Mouse (Mus musculus): ENCODE results near the gene Mtpn. TPM values are rescaled to one million over a fixed set of nuclear protein-coding genes. Genes with fewer than 3 reads are reported as not detected.

Mtpn gene
- total and polyA plus RNA-seq, 3 experiments = 59.7 to 121 (median 119) TPM

GRCm38 (mm10) chr6:35568731-35569130, 29.0 kb upstream of the Mtpn start:
- Histone ChIP-seq H3K9me3 (replicated peaks; ENCODE audit: low read length) (no peaks in the 10 kb centered on the region), H3K27me3 (replicated peaks) (no peaks in the 10 kb centered on the region), H3K4me2 (ENCODE audit: insufficient read depth, low read depth, poor library complexity, severe bottlenecking) (no peak overlapping the region), H3K4me1 (ENCODE audit: control insufficient read depth in 1 of 2, insufficient read depth in 2 of 2) (no peaks in the 10 kb centered on the region), H3K4me3 (replicated peaks in 1 of 3; ENCODE audit: low read depth in 2 of 3, low read length in 2 of 3, poor library complexity in 1 of 3) (no peak overlapping the region), H3K9ac (ENCODE audit: insufficient read depth, low read depth) (no peak overlapping the region), H3K27ac (ENCODE audit: insufficient read depth, low read depth) (no peak overlapping the region), H3K79me2 (replicated peaks; ENCODE audit: control insufficient read depth, extremely low read depth, insufficient read depth, poor library complexity, severe bottlenecking) (no peaks in the 10 kb centered on the region), H3K36me3 (replicated peaks in 1 of 2; ENCODE audit: control insufficient read depth in 1 of 2, insufficient read depth in 1 of 2, low read length in 1 of 2) (no peaks in the 10 kb centered on the region)
- in situ Hi-C loops (cut with MboI; ENCODE audit: low pct_ligation_motif_present, low pct_unique_long_range_greater_than_20kb, low sequenced_read_pairs) (loop anchor here (10.0 kb wide), 1 partner anchor 184 kb away; no protein-coding TSS in a partner anchor), dilution Hi-C loops (cut with MboI; ENCODE audit: extremely low pct_ligation_motif_present, extremely low pct_unique_long_range_greater_than_20kb, low sequenced_read_pairs) (no loop called here)
- no peak for DNase-seq (ENCODE audit: extremely low read depth)
- TF ChIP-seq POLR2A (IDR thresholded peaks at IDR 0.05; ENCODE audit: low read depth, low read length) = no peak
- no peak for TF ChIP-seq BHLHE40 (IDR thresholded peaks at IDR 0.05; ENCODE audit: low read depth, low read length)
- TF ChIP-seq UBTF (IDR thresholded peaks at IDR 0.05; ENCODE audit: low read depth, low read length) = no peak
- TF ChIP-seq ETS1 (conservative IDR thresholded peaks at IDR 0.05; ENCODE audit: low read depth, low read length) = no peak
- no peak for TF ChIP-seq MAX (IDR thresholded peaks at IDR 0.05; ENCODE audit: low read length)
- TF ChIP-seq ZNF384 (IDR thresholded peaks at IDR 0.05; ENCODE audit: low read depth, low read length) = no peak
- no peak for TF ChIP-seq RAD21 (IDR thresholded peaks at IDR 0.05; ENCODE audit: low read depth, low read length)
- TF ChIP-seq NELFE (IDR thresholded peaks at IDR 0.05; ENCODE audit: low read depth, low read length) = no peak
- TF ChIP-seq CHD2 (IDR thresholded peaks at IDR 0.05; ENCODE audit: low read length) = no peak
- no peak for TF ChIP-seq SMC3 (IDR thresholded peaks at IDR 0.05; ENCODE audit: low read depth, low read length)
- no peak for TF ChIP-seq NRF1 (IDR thresholded peaks at IDR 0.05; ENCODE audit: low read depth, low read length)

- Histone ChIP-seq H3K27ac (ENCODE audit: insufficient read depth, low read depth) (no peak overlapping the region), H3K27me3 (replicated peaks) (no peaks in the 10 kb centered on the region), H3K4me2 (ENCODE audit: insufficient read depth, low read depth, poor library complexity, severe bottlenecking) (no peak overlapping the region), H3K4me3 (replicated peaks in 1 of 3; ENCODE audit: low read depth in 2 of 3, low read length in 2 of 3, poor library complexity in 1 of 3) (no peak overlapping the region), H3K36me3 (replicated peaks in 1 of 2; ENCODE audit: control insufficient read depth in 1 of 2, insufficient read depth in 1 of 2, low read length in 1 of 2) (no peaks in the 10 kb centered on the region), H3K9me3 (replicated peaks; ENCODE audit: low read length) (no peaks in the 10 kb centered on the region), H3K9ac (ENCODE audit: insufficient read depth, low read depth) (no peak overlapping the region), H3K4me1 (ENCODE audit: control insufficient read depth in 1 of 2, insufficient read depth in 2 of 2) (no peaks in the 10 kb centered on the region), H3K79me2 (replicated peaks; ENCODE audit: control insufficient read depth, extremely low read depth, insufficient read depth, poor library complexity, severe bottlenecking) (no peaks in the 10 kb centered on the region)
- in situ Hi-C loops (cut with MboI; ENCODE audit: low pct_ligation_motif_present, low pct_unique_long_range_greater_than_20kb, low sequenced_read_pairs) (loop anchor here (10.0 kb wide), 1 partner anchor 183 kb away; no protein-coding TSS in a partner anchor), dilution Hi-C loops (cut with MboI; ENCODE audit: extremely low pct_ligation_motif_present, extremely low pct_unique_long_range_greater_than_20kb, low sequenced_read_pairs) (no loop called here)
- DNase-seq (ENCODE audit: extremely low read depth) = peak; percentile 47
- TF ChIP-seq ZC3H11A (IDR thresholded peaks at IDR 0.05; ENCODE audit: low read depth, low read length) (peak; percentile 56; the same call in 1 of the 2 replicates), CHD1 (IDR thresholded peaks at IDR 0.05; ENCODE audit: low read depth, low read length) (no peak), MAFK (IDR thresholded peaks at IDR 0.05; ENCODE audit: insufficient replicate concordance, low read length) (no peak), USF1 (IDR thresholded peaks at IDR 0.05; ENCODE audit: low read depth, low read length) (no peak), SMC3 (IDR thresholded peaks at IDR 0.05; ENCODE audit: low read depth, low read length) (peak; percentile 81), EP300 (IDR thresholded peaks at IDR 0.05; ENCODE audit: low read length) (no peak), MXI1 (IDR thresholded peaks at IDR 0.05; ENCODE audit: low read depth, low read length) (no peak), IRF4 (IDR thresholded peaks at IDR 0.05; ENCODE audit: low read depth, low read length) (no peak), JUND (conservative IDR thresholded peaks at IDR 0.05; ENCODE audit: low read depth, low read length) (0 out of 2 replicates have a peak, but pooled peaks have one; percentile 19), RCOR1 (conservative IDR thresholded peaks at IDR 0.05; ENCODE audit: low read depth, low read length) (no peak), ELF1 (IDR thresholded peaks at IDR 0.05; ENCODE audit: low read depth, low read length) (no peak), HCFC1 (IDR thresholded peaks at IDR 0.05; ENCODE audit: low read depth, low read length) (no peak), UBTF (IDR thresholded peaks at IDR 0.05; ENCODE audit: low read depth, low read length) (no peak), CTCF (conservative IDR thresholded peaks at IDR 0.05 in 1 of 2, IDR thresholded peaks at IDR 0.05 in 1 of 2; ENCODE audit: low read depth in 2 of 2, low read length in 2 of 2) (peak in 1 of 2 experiments; percentile 74; a peak in 2 of 4 replicates), MAX (IDR thresholded peaks at IDR 0.05; ENCODE audit: low read length) (no peak), ZMIZ1 (IDR thresholded peaks at IDR 0.05; ENCODE audit: low read depth, low read length) (no peak), RAD21 (IDR thresholded peaks at IDR 0.05; ENCODE audit: low read depth, low read length) (peak; percentile 77), CHD2 (IDR thresholded peaks at IDR 0.05; ENCODE audit: low read length) (no peak), PAX5 (IDR thresholded peaks at IDR 0.05; ENCODE audit: low read length) (no peak), ZNF384 (IDR thresholded peaks at IDR 0.05; ENCODE audit: low read depth, low read length) (no peak)
Observed at GRCm38 (mm10) chr6:35567755-35568154, 28.1 kb upstream of the Mtpn start.

All from CH12.LX (cell line).